Mouse (Mus musculus) heart, postnatal 4 days (tissue): ENCODE results near the gene Ndrg2. TPM values are rescaled to one million over a fixed set of nuclear protein-coding genes. Genes with fewer than 3 reads are reported as not detected.
"Not testable (repeated sequence)": the region's sequence is repeated elsewhere in the genome, so short reads cannot be mapped to it uniquely, and the experiment has no call there.

Experiments
- DNase-seq: peaks from one replicate; pipeline ENCODE4 v3.0.0; 2021
- total RNA-seq, 2 experiments: library from RNA; stranded (reverse); gene quantifications; 2 replicates each; pipeline ENCODE4 v1.2.3; 2021

Ndrg2 gene
- total RNA-seq, 2 experiments from 2014 or later = 452 to 471 TPM

DNA sequence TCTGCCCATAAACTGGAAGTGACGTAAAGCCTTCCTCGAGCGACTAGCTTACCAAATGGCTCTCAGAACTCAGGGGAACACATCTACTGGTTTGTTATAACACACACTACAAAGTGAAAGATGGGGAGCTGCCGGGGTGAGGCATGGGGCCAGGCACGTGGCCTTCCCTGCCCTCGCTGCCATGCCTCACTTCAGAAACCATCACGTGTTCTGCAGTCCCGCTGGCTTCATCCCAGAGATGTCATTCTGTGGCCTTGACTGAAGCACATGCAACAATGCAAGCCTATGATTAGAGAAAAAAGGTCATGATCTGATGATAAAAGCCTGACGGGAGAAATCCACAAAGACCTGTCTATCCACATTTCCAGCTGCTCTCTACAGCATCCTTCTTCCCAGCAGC is 42.2 kb downstream of the Ndrg2 start:
- no peak for DNase-seq

DNA sequence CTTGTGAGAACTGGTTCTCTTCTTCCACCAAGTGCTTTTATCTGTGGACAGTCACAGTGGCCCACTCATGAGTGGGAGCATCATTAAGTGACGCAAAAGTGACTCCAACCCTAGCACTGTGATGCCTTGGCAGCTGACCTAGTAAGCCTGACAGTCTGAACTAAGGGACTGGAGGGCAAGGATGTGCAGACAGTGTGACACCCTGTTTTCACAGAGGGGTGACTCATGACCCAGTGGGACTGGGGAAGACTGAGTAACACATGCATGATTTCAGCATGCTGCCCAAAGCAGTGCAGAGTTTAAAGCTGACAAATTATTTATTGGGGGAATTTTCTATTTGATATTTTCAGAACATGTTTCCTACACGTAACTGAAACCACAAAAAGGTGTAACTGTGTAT is 43.2 kb downstream of the Ndrg2 start:
- no peak for DNase-seq

DNA sequence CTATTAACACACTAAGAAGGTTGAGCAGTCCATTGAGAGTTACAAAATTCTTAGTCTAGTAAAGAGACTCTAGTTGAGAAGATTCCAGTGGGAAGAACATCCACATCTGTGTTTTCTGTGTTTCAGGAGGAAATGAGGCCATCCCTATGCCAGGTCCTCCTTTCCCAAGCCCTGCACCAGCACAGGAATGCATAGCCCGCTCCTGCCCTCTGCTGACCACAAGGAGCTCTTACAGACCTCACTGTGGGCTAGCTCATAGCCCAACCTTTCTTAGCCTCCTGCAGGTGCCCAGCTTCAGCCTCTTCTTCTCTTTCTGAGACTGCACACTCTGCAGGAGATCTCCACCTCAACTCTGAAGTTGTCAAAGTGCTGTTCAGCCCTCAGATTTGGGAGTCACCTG is 50.4 kb downstream of the Ndrg2 start:
- DNase-seq = peak; percentile 14

DNA sequence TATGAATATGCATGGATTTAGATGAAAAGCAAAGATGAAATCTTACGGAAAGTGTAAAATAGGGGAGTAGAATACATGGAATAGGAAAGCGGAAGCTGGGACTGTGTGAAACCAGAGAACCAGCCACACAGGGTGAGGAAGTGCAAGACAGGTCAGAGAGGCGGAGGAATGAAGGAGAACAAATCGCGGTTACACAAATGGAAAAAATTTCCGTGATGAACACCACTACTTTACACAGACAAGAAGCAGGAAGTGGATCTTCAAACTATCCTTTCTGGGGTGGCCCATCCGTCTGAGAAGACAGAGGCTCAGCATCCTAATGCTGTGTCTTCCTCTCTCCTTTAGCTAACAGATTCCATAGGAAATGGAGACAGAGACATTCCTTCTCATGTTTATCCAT is 58.7 kb downstream of the Ndrg2 start:
- not testable (repeated sequence) for DNase-seq

Other genes starting within 250 kb of the Ndrg2 start
- not detected for gene Gm17079, start 218.7 kb downstream of the Ndrg2 start, total RNA-seq
- not detected for gene Gm5800, start 197.0 kb downstream of the Ndrg2 start, total RNA-seq
- gene Ang4, start 140.6 kb downstream of the Ndrg2 start, total RNA-seq = not detected
- gene AY358078, start 114.1 kb downstream of the Ndrg2 start, total RNA-seq = not detected
- not detected for gene Ear6, start 60.5 kb downstream of the Ndrg2 start, total RNA-seq
- gene Mettl17, start 29.3 kb downstream of the Ndrg2 start, total RNA-seq = 10 to 100 TPM; 17.9 to 25.7 TPM
- gene Slc39a2, start 21.3 kb downstream of the Ndrg2 start, total RNA-seq = under 1 TPM; 0.29 to 0.48 TPM
- not detected for gene Tppp2, start 4.3 kb upstream of the Ndrg2 start, total RNA-seq
- gene Rnase13, start 8.6 kb upstream of the Ndrg2 start, total RNA-seq = not detected
- gene Arhgef40, start 70.6 kb upstream of the Ndrg2 start, total RNA-seq = 10 to 100 TPM; 64.6 to 65.6 TPM
- 1 to 10 TPM; 1.4 to 1.8 TPM for gene Tmem253, start 101.5 kb upstream of the Ndrg2 start, total RNA-seq
- 10 to 100 TPM; 37.5 to 42.0 TPM for gene Zfp219, start 106.6 kb upstream of the Ndrg2 start, total RNA-seq
- gene Olfr221, start 128.3 kb upstream of the Ndrg2 start, total RNA-seq = not detected
- 100 to 1,000 TPM; 183 to 190 TPM for gene Hnrnpc, start 189.9 kb upstream of the Ndrg2 start, total RNA-seq
- under 1 TPM; 0.55 to 0.59 TPM for gene Rpgrip1, start 196.5 kb upstream of the Ndrg2 start, total RNA-seq